Mouse (Mus musculus) forebrain, embryonic 10.5 days (tissue): ENCODE results near the gene Eif2ak1. TPM values are rescaled to one million over a fixed set of nuclear protein-coding genes. Genes with fewer than 3 reads are reported as not detected.
"Not testable (repeated sequence)": the region's sequence is repeated elsewhere in the genome, so short reads cannot be mapped to it uniquely, and the experiment has no call there.

Experiments used
- DNase-seq: peaks from one replicate; pipeline ENCODE4 v3.0.0-alpha.2; 2017; ENCODE audit warnings: low spot score; ENCODE audit errors: extremely low spot score
- H3K27ac ChIP-seq: fragments of 300-500 bp; sonication (generic); 2 replicates; pipeline ENCODE4 v1.5.1; 2016; ENCODE audit warnings: mild to moderate bottlenecking
- H3K27me3 ChIP-seq: fragments of 300-500 bp; sonication (generic); 2 replicates; pipeline ENCODE4 v1.6.1; 2016; ENCODE audit warnings: mild to moderate bottlenecking; ENCODE audit not compliant: poor library complexity, severe bottlenecking
- H3K36me3 ChIP-seq: fragments of 300-500 bp; sonication (generic); replicated peaks from 2 replicates; pipeline ENCODE4 v1.6.1; 2016; ENCODE audit warnings: mild to moderate bottlenecking, moderate library complexity
- H3K4me1 ChIP-seq: fragments of 300-500 bp; sonication (generic); 2 replicates; pipeline ENCODE4 v1.6.1; 2016
- H3K4me3 ChIP-seq: fragments of 300-500 bp; sonication (generic); 2 replicates; pipeline ENCODE4 v1.5.1; 2016; ENCODE audit warnings: mild to moderate bottlenecking, moderate library complexity
- H3K9me3 ChIP-seq: fragments of 300-500 bp; sonication (generic); 2 replicates; pipeline ENCODE4 v1.6.1; 2016; ENCODE audit warnings: mild to moderate bottlenecking, moderate library complexity
- WGBS: fragments of 180-500 bp; shearing (Covaris S2); methylation state at CpG from one replicate; pipeline ENCODE4 v1.1.7; 2016; 5-methylcytosine and 5-hydroxymethylcytosine counted together
- polyA plus RNA-seq: library from polyadenylated mRNA; unstranded; fragments of >200 nt; fragmentation: Nextera tagmentation; extraction: Ambion mirVana; gene quantifications from 2 replicates; pipeline ENCODE4 v1.2.1, GENCODE M21; 2016

Eif2ak1 gene
- 46.6 and 47.4 TPM in 2 replicates for polyA plus RNA-seq

GRCm38 (mm10) chr5:143817116-143817930, at the start of gene Eif2ak1:
Eif2ak1 (plus strand) TSS chr5:143817788.
- H3K4me1 ChIP-seq = peaks cover 14% of the 10 kb centered on the region
- peak within 1 kb of the TSS; percentile 86 for H3K27ac ChIP-seq
- H3K4me3 ChIP-seq = peak within 1 kb of the TSS; percentile 90
- peak; percentile 91 for DNase-seq
- under 1% methylated on average over 37 of the region's 37 CpGs for WGBS
- no peaks in the 10 kb centered on the region for H3K27me3 ChIP-seq
- H3K9me3 ChIP-seq = no peaks in the 10 kb centered on the region
- H3K36me3 ChIP-seq = no peaks in the 10 kb centered on the region

- peaks cover 11% of the 10 kb centered on the region; the same call in 1 of the 2 replicates for H3K9me3 ChIP-seq
- no peak for DNase-seq
- 92% methylated on average over 8 of the region's 8 CpGs for WGBS
- no peak overlapping the region for H3K27ac ChIP-seq
- no peaks in the 10 kb centered on the region for H3K4me1 ChIP-seq
- H3K4me3 ChIP-seq = no peak overlapping the region
- no peaks in the 10 kb centered on the region for H3K27me3 ChIP-seq
- no peaks in the 10 kb centered on the region for H3K36me3 ChIP-seq
Measured at GRCm38 (mm10) chr5:143781951-143782350, 35.6 kb upstream of the Eif2ak1 start.

- Histone ChIP-seq H3K27me3 (no peaks in the 10 kb centered on the region), H3K4me1 (no peaks in the 10 kb centered on the region), H3K9me3 (peaks cover 11% of the 10 kb centered on the region; the same call in 1 of the 2 replicates), H3K4me3 (no peak overlapping the region), H3K36me3 (no peaks in the 10 kb centered on the region), H3K27ac (no peak overlapping the region)
- 84% methylated on average over 6 of the region's 6 CpGs for WGBS
- DNase-seq = no peak
Measured at GRCm38 (mm10) chr5:143785391-143785790, 32.2 kb upstream of the Eif2ak1 start.

GRCm38 (mm10) chr5:143801216-143801615, 16.4 kb upstream of the Eif2ak1 start:
- H3K36me3 ChIP-seq = not testable (repeated sequence)
- WGBS = 82% methylated on average over 6 of the region's 6 CpGs

GRCm38 (mm10) chr5:143804056-143804765, 13.4 kb upstream of the Eif2ak1 start:
- no peaks in the 10 kb centered on the region for H3K36me3 ChIP-seq
- no peaks in the 10 kb centered on the region for H3K27me3 ChIP-seq
- H3K27ac ChIP-seq = no peak overlapping the region
- 90% methylated on average over 18 of the region's 18 CpGs for WGBS
- no peaks in the 10 kb centered on the region for H3K4me1 ChIP-seq
- no peak overlapping the region for H3K4me3 ChIP-seq
- no peak for DNase-seq
- H3K9me3 ChIP-seq = no peaks in the 10 kb centered on the region

More at GRCm38 (mm10) chr5:143801216-143801615, 16.4 kb upstream of the Eif2ak1 start:
- not testable (repeated sequence) for H3K27ac ChIP-seq, H3K9me3 ChIP-seq, DNase-seq, H3K4me1 ChIP-seq, H3K27me3 ChIP-seq, H3K4me3 ChIP-seq

GRCm38 (mm10) chr5:143807268-143807667, 10.3 kb upstream of the Eif2ak1 start:
- H3K36me3 ChIP-seq = no peaks in the 10 kb centered on the region
- no peaks in the 10 kb centered on the region for H3K4me1 ChIP-seq
- H3K27me3 ChIP-seq = no peaks in the 10 kb centered on the region
- no peak for DNase-seq
- H3K27ac ChIP-seq = no peak overlapping the region
- H3K9me3 ChIP-seq = no peaks in the 10 kb centered on the region
- no peak overlapping the region for H3K4me3 ChIP-seq
- whole genome bisulfite sequencing = 78% methylated on average over 3 of the region's 3 CpGs

- no peak for DNase-seq
- Histone ChIP-seq H3K4me1 (no peaks in the 10 kb centered on the region), H3K27me3 (no peaks in the 10 kb centered on the region), H3K9me3 (no peaks in the 10 kb centered on the region), H3K4me3 (no peak overlapping the region), H3K27ac (no peak overlapping the region), H3K36me3 (no peaks in the 10 kb centered on the region)
- WGBS = 86% methylated on average over 3 of the region's 3 CpGs
Measured at GRCm38 (mm10) chr5:143809421-143810090, 8.0 kb upstream of the Eif2ak1 start.

GRCm38 (mm10) chr5:143811653-143812052, 5.9 kb upstream of the Eif2ak1 start:
- Histone ChIP-seq H3K27me3 (no peaks in the 10 kb centered on the region), H3K4me3 (no peak overlapping the region), H3K9me3 (no peaks in the 10 kb centered on the region), H3K4me1 (no peaks in the 10 kb centered on the region), H3K36me3 (no peaks in the 10 kb centered on the region), H3K27ac (no peak overlapping the region)
- WGBS = 91% methylated on average over 5 of the region's 5 CpGs
- DNase-seq = no peak

GRCm38 (mm10) chr5:143814626-143815025, 3.0 kb upstream of the Eif2ak1 start:
- H3K9me3 ChIP-seq = no peaks in the 10 kb centered on the region
- no peaks in the 10 kb centered on the region for H3K36me3 ChIP-seq
- DNase-seq = no peak
- H3K4me3 ChIP-seq = no peak overlapping the region
- 82% methylated on average over 2 of the region's 2 CpGs for WGBS
- H3K27me3 ChIP-seq = no peaks in the 10 kb centered on the region
- H3K27ac ChIP-seq = no peak overlapping the region
- H3K4me1 ChIP-seq = peaks cover 14% of the 10 kb centered on the region

GRCm38 (mm10) chr5:143817931-143818311, 333 bp downstream of the Eif2ak1 start:
- H3K27me3 ChIP-seq = no peaks in the 10 kb centered on the region
- no peaks in the 10 kb centered on the region for H3K9me3 ChIP-seq
- H3K27ac ChIP-seq = peak overlapping the region; percentile 86
- H3K36me3 ChIP-seq = no peaks in the 10 kb centered on the region
- WGBS = under 1% methylated on average over 32 of the region's 32 CpGs
- DNase-seq = no peak
- peaks cover 14% of the 10 kb centered on the region for H3K4me1 ChIP-seq
- H3K4me3 ChIP-seq = peak overlapping the region; percentile 90

GRCm38 (mm10) chr5:143818461-143818860, 873 bp downstream of the Eif2ak1 start:
- WGBS = 21% methylated on average over 10 of the region's 10 CpGs
- Histone ChIP-seq H3K9me3 (no peaks in the 10 kb centered on the region), H3K36me3 (no peaks in the 10 kb centered on the region), H3K27ac (peak overlapping the region; percentile 86; the same call in 1 of the 2 replicates), H3K4me3 (peak overlapping the region; percentile 90), H3K27me3 (no peaks in the 10 kb centered on the region), H3K4me1 (peaks cover 14% of the 10 kb centered on the region)
- no peak for DNase-seq

GRCm38 (mm10) chr5:143818949-143819348, 1.4 kb downstream of the Eif2ak1 start:
- WGBS = 85% methylated on average over 13 of the region's 13 CpGs

More at GRCm38 (mm10) chr5:143818949-143819348, 1.4 kb downstream of the Eif2ak1 start:
- H3K9me3 ChIP-seq = no peaks in the 10 kb centered on the region
- H3K4me3 ChIP-seq = peak overlapping the region; percentile 90; the same call in 1 of the 2 replicates
- H3K36me3 ChIP-seq = no peaks in the 10 kb centered on the region
- no peaks in the 10 kb centered on the region for H3K27me3 ChIP-seq
- no peak overlapping the region for H3K27ac ChIP-seq
- DNase-seq = no peak
- peaks cover 14% of the 10 kb centered on the region for H3K4me1 ChIP-seq
